Mouse (Mus musculus) cortical plate, adult 2 months (tissue): Measurements from ENCODE around the gene Col19a1.

Source experiments
- CTCF ChIP-seq: fragments of 200-500 bp; IDR thresholded peaks from 2 replicates; pipeline ENCODE4 v1.5.1; 2011; ENCODE audit warnings: mild to moderate bottlenecking, control low read depth, low read length; ENCODE audit not compliant: insufficient read depth; ENCODE audit errors: extremely low read depth
- POLR2A ChIP-seq: fragments of 200-500 bp; IDR thresholded peaks from 2 replicates; pipeline ENCODE4 v1.6.1; 2011; ENCODE audit warnings: mild to moderate bottlenecking, low read length, control low read depth; ENCODE audit not compliant: insufficient read depth; ENCODE audit errors: extremely low read depth

DNA sequence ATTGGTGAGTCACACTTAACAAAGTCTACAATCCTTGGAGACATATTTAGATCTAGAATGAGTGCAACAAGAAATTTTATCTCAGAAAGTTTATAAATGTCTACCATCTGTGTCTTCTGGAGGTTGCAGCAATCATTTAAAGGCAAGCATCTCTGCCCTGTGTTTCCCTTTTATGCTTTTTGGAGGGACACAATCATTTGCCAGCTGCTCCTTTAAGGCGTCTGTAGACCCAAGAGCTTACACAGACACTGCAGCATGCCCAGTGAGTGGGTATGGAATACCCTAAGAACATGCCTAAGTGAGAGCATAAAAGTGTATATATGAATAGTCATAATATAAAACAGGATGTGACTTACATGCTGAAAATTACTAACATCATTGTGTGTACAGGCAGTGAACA lies 357.7 kb downstream of the Col19a1 start:
- TF ChIP-seq POLR2A = no peak
- no peak for TF ChIP-seq CTCF
